Mouse (Mus musculus) limb, embryonic 14.5 days (tissue): Measurements from ENCODE around the gene Mt1. TPM values are rescaled to one million over a fixed set of nuclear protein-coding genes. Genes with fewer than 3 reads are reported as not detected.
"Not testable (repeated sequence)": the region's sequence is repeated elsewhere in the genome, so short reads cannot be mapped to it uniquely, and the experiment has no call there.

Source experiments
- ATAC-seq: fragments of 200-750 bp; cut with Nextera tagmentation; 2 replicates; pipeline ENCODE4 v1.8.0; 2017; ENCODE audit warnings: low read depth, moderate number of reproducible peaks, moderate TSS enrichment; ENCODE audit not compliant: low FRiP score
- DNase-seq: peaks from one replicate; pipeline ENCODE4 v3.0.0-alpha.2; 2015; ENCODE audit warnings: low spot score
- H3K27ac ChIP-seq: fragments of 300-500 bp; sonication (generic); replicated peaks from 2 replicates; pipeline ENCODE4 v1.5.1; 2014; ENCODE audit warnings: low read depth, mild to moderate bottlenecking, low read length, moderate library complexity, mixed read lengths
- H3K27me3 ChIP-seq: fragments of 300-500 bp; sonication (generic); 2 replicates; pipeline ENCODE4 v1.6.1; 2014; ENCODE audit warnings: low read length, mixed read lengths; ENCODE audit not compliant: control insufficient read depth, insufficient read depth
- H3K36me3 ChIP-seq: fragments of 300-500 bp; sonication (generic); 2 replicates; pipeline ENCODE4 v1.6.1; 2014; ENCODE audit warnings: mild to moderate bottlenecking, low read length, moderate library complexity, mixed read lengths; ENCODE audit not compliant: control insufficient read depth, insufficient read depth
- H3K4me1 ChIP-seq: fragments of 300-500 bp; sonication (generic); 2 replicates; pipeline ENCODE4 v1.6.1; 2014; ENCODE audit warnings: antibody characterized with exemption, low read length, mixed read lengths; ENCODE audit not compliant: control insufficient read depth, insufficient read depth
- H3K4me2 ChIP-seq: fragments of 300-500 bp; sonication (generic); replicated peaks from 2 replicates; pipeline ENCODE4 v1.6.1; 2014; ENCODE audit warnings: low read depth, mild to moderate bottlenecking, low read length, moderate library complexity; ENCODE audit not compliant: severe bottlenecking
- H3K4me3 ChIP-seq: fragments of 300-500 bp; sonication (generic); replicated peaks from 2 replicates; pipeline ENCODE4 v1.5.1; 2014; ENCODE audit warnings: low read length
- H3K9ac ChIP-seq: fragments of 300-500 bp; sonication (generic); 2 replicates; pipeline ENCODE4 v1.6.1; 2014; ENCODE audit warnings: mild to moderate bottlenecking, low read depth, low read length, moderate library complexity; ENCODE audit not compliant: severe bottlenecking
- H3K9me3 ChIP-seq: fragments of 300-500 bp; sonication (generic); 2 replicates; pipeline ENCODE4 v1.6.1; 2016; ENCODE audit warnings: low read length; ENCODE audit not compliant: control insufficient read depth
- POLR2A ChIP-seq: fragments of 200-500 bp; IDR thresholded peaks from 2 replicates; pipeline ENCODE4 v1.8.0; 2012; ENCODE audit warnings: inconsistent platforms, mild to moderate bottlenecking, moderate library complexity, borderline replicate concordance; ENCODE audit not compliant: insufficient read depth, insufficient read length; ENCODE audit errors: extremely low read depth
- WGBS: fragments of 180-500 bp; shearing (Covaris S2); extraction: QIAGEN DNeasy Blood & Tissue Kit; methylation state at CpG from one replicate; pipeline ENCODE4 v1.1.7; 2014; 5-methylcytosine and 5-hydroxymethylcytosine counted together
- polyA plus RNA-seq, 2 experiments: library from polyadenylated mRNA; depleted of rRNA in 1 of 2; stranded (reverse) in 1 of 2; unstranded in 1 of 2; fragments of >200 nt; fragmentation: Nextera tagmentation in 1 of 2; extraction: Ambion mirVana in 1 of 2; gene quantifications; 2 replicates each; pipeline versions ENCODE4 v1.2.1 to v1.2.3; 2012 to 2014

Gene Mt1
- polyA plus RNA-seq, 2 experiments, result 91.7 to 158 TPM

GRCm38 (mm10) chr8:94150925-94151324, 28.0 kb upstream of the Mt1 start:
- 74% methylated on average over 5 of the region's 5 CpGs for WGBS
- H3K27ac ChIP-seq, result no peak overlapping the region
- H3K36me3 ChIP-seq, result no peaks in the 10 kb centered on the region
- no peak for TF ChIP-seq POLR2A
- peaks cover 17% of the 10 kb centered on the region for H3K4me1 ChIP-seq
- no peaks in the 10 kb centered on the region for H3K9me3 ChIP-seq
- H3K27me3 ChIP-seq, result peaks cover 9% of the 10 kb centered on the region; the same call in 1 of the 2 replicates
- H3K4me3 ChIP-seq, result no peak overlapping the region
- ATAC-seq (no peak), DNase-seq (no peak)
- H3K9ac ChIP-seq, result no peak overlapping the region
- no peak overlapping the region for H3K4me2 ChIP-seq

DNA sequence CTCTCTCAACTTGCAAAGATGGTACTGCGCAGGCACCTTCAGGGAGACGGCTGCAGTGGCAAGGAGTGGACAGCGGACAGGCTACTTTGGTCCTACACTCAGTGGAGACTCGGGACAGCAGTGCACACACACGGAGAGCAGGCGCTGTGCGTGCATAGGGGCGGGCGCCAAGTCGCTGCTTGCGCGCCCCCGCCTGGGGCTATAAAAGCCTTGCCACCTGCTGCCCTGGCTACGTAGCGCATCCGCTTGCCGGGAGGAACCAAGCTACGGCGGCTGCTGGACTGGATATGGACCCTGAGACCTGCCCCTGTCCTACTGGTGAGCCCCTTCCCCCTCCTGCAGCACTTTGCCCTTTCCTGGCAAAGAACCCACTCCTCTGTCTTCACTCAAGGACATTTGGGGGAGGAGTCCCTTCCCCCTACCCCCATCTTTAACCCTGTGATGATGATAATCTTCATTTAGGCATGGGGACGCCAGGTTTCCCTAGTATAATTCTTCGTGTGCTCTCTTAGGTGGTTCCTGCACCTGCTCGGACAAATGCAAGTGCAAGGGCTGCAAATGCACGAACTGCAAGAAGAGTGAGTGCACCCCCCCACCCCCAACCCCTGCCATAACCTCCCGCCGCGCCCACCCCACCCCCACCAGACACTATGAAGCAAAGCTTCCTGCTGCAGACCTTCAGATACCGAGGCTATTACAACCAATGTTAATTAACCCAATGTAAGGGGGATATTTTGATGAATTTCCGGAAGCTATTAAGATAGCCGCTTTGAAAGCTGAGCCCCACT, 26.2 kb upstream of the Mt1 start, which contains the start of gene Mt3:
Gene Mt3, plus strand, starts transcription at position 95 of the 788 bp plus-strand sequence.
- Histone ChIP-seq H3K4me3 (peak within 1 kb of the TSS; percentile 19; the same call in 1 of the 2 replicates), H3K4me2 (peak within 1 kb of the TSS; percentile 41), H3K36me3 (no peaks in the 10 kb centered on the region), H3K9me3 (no peaks in the 10 kb centered on the region), H3K4me1 (peaks cover 17% of the 10 kb centered on the region), H3K27me3 (peaks cover 9% of the 10 kb centered on the region; the same call in 1 of the 2 replicates), H3K9ac (no peak within 1 kb of the TSS), H3K27ac (no peak within 1 kb of the TSS)
- DNase-seq, result peak; percentile 49
- no peak for TF ChIP-seq POLR2A
- 2% methylated on average over 26 of the region's 29 CpGs for WGBS
- peak; percentile 63; the same call in 1 of the 2 replicates for ATAC-seq

GRCm38 (mm10) chr8:94153451-94153850, 25.4 kb upstream of the Mt1 start:
- H3K4me1 ChIP-seq, result peaks cover 17% of the 10 kb centered on the region
- no peak for TF ChIP-seq POLR2A
- peaks cover 9% of the 10 kb centered on the region; the same call in 1 of the 2 replicates for H3K27me3 ChIP-seq
- no peak for ATAC-seq
- H3K4me3 ChIP-seq, result no peak overlapping the region
- H3K9me3 ChIP-seq, result no peaks in the 10 kb centered on the region
- no peak overlapping the region for H3K4me2 ChIP-seq
- DNase-seq, result no peak
- H3K36me3 ChIP-seq, result no peaks in the 10 kb centered on the region
- no peak overlapping the region for H3K9ac ChIP-seq
- H3K27ac ChIP-seq, result no peak overlapping the region
- 24% methylated on average over 7 of the region's 7 CpGs for WGBS

DNA sequence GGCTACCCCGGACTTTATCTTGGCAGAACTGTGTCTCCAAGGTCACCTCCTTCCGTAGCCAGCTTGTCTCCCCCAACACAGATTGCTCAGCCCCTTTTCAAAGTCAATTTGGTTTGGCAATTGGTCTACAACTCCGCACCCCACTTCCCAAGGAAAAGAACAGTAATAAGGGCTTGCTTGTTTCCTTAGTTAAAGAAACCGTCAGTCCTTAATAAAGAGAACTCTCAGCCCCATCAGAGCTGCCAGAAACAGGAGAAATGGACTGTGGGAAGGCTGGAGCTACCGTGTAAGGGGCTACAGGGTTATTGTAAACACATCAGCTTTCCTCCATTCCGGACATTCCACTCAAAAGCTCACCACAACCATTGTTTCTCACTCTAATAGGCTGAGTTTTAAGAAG, 24.3 kb upstream of the Mt1 start:
- no peak overlapping the region for H3K9ac ChIP-seq
- WGBS, result 47% methylated on average over 6 of the region's 6 CpGs
- H3K27ac ChIP-seq, result no peak overlapping the region
- H3K4me3 ChIP-seq, result no peak overlapping the region
- H3K4me2 ChIP-seq, result no peak overlapping the region
- ATAC-seq, result no peak
- TF ChIP-seq POLR2A, result no peak
- no peaks in the 10 kb centered on the region for H3K9me3 ChIP-seq
- H3K27me3 ChIP-seq, result peaks cover 9% of the 10 kb centered on the region; the same call in 1 of the 2 replicates
- H3K36me3 ChIP-seq, result no peaks in the 10 kb centered on the region
- H3K4me1 ChIP-seq, result peaks cover 17% of the 10 kb centered on the region
- DNase-seq, result no peak

- no peak overlapping the region for H3K9ac ChIP-seq
- H3K36me3 ChIP-seq, result no peaks in the 10 kb centered on the region
- WGBS, result 64% methylated on average over 4 of the region's 4 CpGs
- no peak for DNase-seq
- no peak overlapping the region for H3K4me2 ChIP-seq
- no peaks in the 10 kb centered on the region for H3K9me3 ChIP-seq
- no peak for TF ChIP-seq POLR2A
- no peak overlapping the region for H3K4me3 ChIP-seq
- no peak for ATAC-seq
- H3K4me1 ChIP-seq, result peaks cover 17% of the 10 kb centered on the region
- no peak overlapping the region for H3K27ac ChIP-seq
- H3K27me3 ChIP-seq, result peaks cover 9% of the 10 kb centered on the region; the same call in 1 of the 2 replicates
Observed at GRCm38 (mm10) chr8:94156092-94156491, 22.8 kb upstream of the Mt1 start.

DNA sequence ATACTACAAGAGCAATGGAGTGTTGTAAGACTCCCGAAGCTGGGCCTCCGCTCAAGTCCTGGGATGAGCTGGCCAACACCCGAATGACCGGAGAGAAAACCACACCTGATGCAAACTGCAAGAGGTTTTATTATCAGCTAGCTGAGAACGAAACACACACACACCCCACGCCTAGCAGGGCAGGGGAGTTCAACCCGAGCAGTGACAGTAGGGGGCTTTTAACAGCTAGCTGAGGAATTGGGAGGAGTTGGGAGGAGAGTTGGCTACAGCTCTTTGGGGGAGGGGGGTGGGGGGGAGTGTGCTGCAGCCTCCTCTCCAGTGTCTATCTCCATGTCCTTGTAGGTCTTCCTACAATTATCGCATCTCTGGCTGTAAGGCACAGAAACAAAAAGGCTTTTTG, 13.1 kb upstream of the Mt1 start:
- ATAC-seq, H3K9me3 ChIP-seq, H3K27ac ChIP-seq, H3K4me1 ChIP-seq, H3K4me3 ChIP-seq, H3K4me2 ChIP-seq, H3K27me3 ChIP-seq, H3K36me3 ChIP-seq, H3K9ac ChIP-seq, DNase-seq: not testable (repeated sequence)
- 62% methylated on average over 8 of the region's 8 CpGs for WGBS
